Mouse (Mus musculus): ENCODE measurements around the gene Tet3.

Tet3 gene

DNA sequence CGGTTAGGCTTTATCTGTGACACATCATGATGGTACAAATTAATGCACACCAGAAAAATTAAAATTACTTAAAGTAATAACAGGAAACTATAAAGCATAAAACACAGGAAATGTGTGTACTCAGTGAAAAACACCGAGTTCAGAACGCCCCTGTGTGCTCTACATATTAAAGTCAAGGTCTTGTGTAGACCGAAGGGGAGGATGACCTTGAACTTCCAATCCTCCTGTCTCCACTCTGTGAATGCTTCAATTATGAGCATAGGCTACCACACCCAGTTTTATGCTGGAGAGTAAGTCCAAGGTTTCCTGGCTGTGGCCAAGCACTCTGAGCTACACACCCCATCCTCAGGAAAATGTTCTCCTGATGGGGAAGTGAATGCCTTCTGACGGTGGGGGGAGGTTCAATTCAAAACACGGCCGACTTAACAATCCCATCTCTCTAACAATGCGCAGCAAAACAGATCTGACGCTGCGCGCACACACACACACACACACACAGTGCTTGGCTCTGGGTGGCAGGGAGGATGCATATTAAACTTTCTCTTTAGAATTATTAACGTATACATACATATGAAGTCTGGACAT, 43.4 kb downstream of the Tet3 start:
- no peak for DNase-seq (ENCODE audit: low read depth, low spot score)

DNA sequence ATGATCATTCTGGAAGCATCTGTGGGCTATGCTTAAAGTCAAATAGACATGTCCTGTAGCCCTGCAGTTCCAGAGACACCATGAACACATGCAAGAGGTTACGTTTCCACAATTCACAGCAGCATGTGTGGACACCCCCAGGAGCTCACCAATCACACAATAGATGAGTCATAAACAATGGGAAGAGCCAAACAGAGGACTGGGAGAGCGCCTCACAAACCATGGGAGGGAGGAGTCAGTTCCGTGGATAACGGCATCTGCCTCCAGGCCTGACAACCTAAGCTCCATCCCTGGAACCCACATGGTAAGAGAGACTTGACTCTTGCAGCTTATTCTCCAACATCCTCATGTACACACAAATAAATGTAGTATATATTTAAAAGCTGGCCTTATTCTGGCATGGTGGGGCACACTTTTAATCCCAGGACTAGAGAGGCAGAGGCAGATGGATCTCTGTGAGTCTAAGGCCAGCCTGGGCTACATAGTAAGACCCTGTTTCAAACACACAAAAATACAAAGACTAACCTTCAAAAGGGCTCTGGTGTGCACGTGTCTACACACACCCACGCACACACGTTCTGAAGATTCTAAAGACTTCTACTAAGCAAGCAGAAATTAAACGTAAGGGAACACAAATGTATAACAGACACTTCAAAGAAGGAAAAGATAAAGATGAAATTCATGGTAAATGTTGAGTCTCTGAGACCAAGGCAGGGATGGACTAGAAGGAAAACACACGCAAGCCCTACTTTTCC, 44.1 kb downstream of the Tet3 start:
- no peak for DNase-seq (ENCODE audit: low read depth, low spot score)

DNA sequence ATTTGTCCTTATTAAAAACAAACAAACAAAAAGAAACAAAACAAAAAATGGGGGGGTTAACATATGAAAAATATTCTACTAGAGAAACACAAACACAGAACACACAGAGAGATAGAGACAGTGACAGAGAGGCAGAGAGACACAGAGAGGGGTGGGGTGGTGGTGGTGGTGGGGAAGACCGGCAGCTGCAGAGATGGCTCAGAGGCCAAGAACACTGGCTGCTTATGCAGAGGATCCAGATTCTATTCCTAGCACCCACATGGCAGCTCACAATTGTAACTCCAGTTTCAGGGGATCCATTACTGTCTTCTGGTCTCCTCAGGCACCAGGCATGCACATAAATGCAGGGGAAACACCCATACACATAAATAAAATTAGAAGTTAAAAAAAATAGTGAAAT, 45.2 kb downstream of the Tet3 start:
- no peak for DNase-seq (ENCODE audit: low read depth, low spot score)

DNA sequence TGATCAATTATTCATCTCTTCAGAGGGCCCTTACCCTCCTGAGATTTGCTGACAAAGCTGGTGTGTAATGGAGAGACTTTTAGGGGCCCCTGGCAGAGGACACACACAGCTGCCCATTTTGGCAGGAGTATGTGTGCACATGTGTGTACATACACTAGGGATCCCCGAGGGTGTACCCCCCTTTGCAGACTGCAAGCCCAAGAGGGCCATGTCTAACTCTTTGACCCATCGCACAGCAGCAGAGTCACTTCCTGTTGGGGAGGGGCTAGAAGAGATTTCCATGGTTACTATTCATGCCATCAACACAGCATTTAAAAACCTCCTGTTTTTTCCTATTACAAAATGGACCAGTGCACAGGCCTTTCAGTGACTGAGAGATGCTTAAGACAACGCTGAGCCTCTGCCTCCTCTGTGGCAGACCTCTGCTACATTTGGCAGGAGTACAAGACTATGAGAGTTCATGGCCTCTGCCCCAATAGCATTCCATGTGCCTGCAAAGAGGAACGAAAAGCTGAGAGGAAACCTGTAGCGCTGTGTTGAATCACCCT, 46.0 kb downstream of the Tet3 start:
- DNase-seq (ENCODE audit: low read depth, low spot score) = no peak

DNA sequence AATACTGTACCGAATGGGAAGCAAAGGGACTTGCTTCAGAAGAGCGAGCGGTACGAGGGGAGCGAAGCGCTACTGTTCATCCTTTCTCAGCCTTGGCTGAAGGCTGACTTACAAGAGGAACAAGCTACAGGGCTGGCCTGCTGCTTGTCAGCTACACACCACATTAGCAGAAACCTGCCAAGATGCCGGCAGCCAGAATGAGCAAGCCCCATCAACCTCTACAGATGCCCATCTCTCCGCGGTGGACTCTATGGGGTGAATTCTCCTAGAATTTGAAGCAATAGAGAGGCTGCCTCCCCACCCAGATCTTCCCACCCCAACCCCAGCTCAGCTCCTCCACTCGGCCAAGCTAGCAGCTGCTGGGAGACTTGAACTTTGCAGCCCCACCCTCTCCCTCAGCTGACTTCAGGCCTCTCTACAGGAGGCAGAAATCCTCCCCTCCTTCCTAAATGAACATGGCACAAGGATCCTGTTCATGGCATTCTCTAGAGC, 46.5 kb downstream of the Tet3 start:
- DNase-seq (ENCODE audit: low read depth, low spot score) = no peak

DNA sequence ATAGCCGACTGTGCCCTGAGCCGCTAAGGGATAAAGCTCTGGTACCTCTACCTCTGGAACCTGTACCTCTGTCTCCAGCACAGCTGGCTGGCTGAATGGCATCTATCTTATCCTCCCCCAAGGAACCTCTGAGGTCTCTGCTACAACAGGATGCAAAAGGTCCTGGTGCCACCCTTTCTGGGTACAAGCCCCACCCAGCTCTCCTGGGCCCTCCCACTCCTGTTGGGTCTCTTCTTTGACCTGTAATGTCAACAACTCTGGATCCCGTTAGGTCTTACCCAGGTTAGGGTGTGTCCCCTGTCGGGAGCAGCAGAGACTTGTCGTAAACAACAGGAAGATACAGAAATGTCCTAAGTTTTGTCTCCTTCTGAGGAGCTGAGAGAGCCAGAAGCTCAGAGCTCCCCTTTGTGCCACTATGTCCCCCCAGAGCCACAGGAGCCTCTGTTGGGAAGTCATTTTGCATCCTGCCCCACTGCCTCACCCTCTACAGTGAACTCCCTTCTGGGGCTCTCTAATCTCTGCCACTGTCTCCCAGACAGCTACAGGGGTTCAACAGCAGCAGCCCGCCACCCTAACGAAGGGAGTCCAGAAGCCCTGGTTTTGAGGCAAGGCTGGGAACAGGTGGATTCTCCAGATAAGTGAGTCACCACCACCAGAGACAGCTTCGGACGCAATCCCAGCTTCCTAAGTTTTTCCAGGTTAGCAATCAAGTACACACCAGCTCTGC, 47.1 kb downstream of the Tet3 start:
- DNase-seq (ENCODE audit: low read depth, low spot score) = no peak

DNA sequence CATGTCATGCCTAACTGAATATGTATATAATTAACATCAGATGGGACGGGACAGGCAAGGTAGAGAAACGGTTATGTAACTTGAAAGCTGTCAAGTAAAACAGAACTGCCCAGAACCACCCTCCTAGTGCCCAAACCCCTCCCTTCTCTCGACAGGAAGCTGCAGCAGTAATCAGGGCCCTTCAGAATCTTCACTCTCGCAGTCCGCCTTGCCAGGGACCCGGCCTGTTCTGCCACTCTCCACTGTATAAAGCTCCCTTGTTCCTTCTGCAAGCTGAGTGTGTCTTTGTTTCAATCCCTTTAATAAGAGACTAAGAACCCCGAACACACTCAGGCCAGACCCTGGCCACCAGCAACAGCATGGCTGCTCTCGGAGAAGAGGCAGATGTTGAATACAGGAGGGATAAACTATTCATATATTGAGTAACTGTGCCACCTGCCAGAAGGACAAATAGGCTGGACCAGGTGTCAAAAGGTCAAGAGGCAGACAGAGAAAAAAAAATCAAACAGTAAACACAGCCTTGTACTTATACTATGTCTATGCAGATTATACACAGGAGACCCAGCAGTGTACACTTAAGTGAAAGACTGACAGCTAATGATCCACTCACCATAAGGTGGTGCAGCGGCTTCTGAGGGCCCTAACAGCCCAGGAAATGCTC, 48.7 kb downstream of the Tet3 start:
- no peak for DNase-seq (ENCODE audit: low read depth, low spot score)

DNA sequence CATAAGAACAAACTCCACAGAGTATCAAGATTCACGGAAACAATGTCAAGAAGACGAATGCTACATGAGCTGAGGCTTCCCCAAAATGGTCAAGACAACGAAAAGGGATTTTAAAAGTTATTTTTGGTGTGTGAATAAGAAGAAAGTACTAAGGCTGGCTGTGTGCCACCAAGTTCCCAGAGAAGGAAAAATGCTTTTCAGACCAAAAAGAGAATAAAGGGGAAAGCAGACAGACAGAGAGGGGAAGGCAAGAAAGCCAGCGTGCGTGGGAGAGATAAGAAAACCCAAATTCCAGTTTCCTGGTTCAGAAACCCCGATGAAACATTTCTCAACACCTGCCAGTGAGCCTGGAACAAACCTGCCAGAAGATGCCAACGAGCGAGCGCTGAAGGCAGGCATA, 50.4 kb downstream of the Tet3 start:
- no peak for DNase-seq (ENCODE audit: low read depth, low spot score)

DNA sequence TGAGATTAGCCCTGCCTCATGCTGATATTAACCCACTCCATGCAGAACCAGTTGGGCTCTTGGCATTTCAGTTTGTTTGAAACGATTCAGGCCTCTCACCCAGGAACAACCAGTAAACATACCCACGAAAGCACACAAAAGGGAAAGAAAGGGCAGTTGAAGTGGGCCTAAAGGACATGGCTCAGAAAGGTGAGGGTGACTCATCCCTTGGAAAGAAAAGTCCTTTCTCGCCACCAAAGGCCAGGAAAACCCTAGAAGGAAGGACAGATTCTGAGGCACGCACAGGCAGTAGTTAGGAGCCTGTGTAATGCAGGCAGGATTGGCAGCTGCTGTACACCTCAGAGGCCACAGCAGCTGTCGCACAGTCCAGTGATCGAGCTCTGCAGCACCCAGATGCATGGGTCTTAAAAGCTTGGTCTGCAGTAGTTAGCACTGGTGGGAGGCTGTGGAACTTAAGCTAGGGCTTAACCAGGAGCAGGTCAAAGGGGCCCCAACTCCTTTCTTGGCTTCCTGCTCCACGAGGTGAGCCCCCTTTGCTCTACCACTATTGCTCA, 53.3 kb downstream of the Tet3 start:
- no peak for DNase-seq (ENCODE audit: low read depth, low spot score)

DNA sequence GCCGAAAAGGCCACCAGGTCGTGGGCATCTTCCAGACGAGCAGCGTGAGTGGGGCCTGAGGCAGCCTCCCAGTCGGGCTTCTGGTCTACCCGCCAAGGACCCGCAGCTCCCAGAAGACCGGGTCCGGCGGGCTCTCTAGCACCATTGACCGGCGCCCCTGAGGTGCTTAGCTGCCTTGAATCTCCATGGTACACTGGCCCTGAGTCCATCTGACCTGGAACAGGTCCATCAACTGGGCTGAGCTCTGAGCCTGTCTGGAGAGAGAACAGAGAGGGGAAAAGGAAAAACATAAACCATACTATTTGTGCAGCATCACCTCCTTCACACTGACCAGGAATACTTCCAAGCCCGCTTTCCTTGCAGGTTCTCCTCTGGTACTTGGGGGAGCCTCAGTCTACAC, 54.3 kb downstream of the Tet3 start:
- no peak for DNase-seq (ENCODE audit: low read depth, low spot score)

DNA sequence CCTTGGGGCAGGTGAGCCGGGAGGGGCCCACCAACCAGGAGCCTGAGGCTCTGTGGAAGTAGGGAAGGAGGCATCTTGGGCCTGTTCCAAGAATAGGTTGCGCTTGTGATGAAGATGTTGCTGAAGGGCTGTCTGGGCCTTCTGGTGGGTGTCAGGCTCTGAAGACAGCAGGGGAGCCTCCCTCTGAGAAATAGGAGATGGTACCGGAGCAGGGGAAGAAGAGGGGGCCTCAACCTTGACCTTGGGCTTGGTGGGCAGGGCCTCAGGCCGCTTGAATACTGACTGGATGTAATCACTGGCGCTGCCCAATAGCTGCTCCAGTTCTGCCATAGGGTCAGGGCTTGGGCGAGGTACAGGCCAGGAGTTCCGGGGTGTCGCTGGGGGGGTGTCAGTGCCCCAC, 55.4 kb downstream of the Tet3 start:
- DNase-seq (ENCODE audit: low read depth, low spot score) = no peak

DNA sequence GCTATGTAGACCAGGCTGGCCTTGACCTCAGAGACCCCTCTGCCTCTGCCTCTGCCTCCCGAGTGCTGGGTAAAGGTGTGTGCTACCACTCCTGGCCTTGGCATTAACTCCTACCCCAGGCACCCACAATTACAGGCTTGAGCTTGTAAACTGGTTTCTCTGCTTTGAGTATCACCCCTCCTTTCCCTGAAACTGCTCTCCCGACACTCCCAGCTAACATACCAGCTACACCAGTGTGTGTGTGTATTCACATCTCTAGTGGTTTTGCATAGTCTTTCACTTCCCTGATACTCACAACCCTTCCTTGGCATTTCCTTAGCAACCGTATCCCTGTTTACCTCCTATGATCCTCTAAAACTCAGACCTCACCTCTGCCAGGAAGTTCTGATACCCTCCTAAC, 59.1 kb downstream of the Tet3 start:
- no peak for DNase-seq (ENCODE audit: low read depth, low spot score)

DNA sequence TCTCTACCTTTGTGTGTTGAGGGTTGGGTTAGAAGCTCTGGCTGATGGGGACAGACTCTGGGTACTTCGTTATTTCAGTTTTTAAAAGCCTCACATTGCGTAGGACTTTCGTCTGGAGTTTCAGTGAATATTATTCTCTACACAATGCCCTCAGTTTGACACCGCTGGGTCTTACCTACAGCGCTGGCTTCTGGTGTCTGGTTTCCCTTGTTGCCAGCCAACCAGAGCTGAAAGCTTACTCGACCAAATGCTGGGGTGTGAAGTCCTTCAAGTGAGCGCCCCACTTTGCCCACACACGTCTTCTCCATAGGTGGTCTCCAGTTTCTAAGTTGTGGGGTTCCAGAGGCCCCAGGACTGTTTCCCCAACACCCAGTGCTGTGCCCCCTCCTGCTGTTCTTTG, 61.2 kb downstream of the Tet3 start:
- DNase-seq (ENCODE audit: low read depth, low spot score) = no peak

DNA sequence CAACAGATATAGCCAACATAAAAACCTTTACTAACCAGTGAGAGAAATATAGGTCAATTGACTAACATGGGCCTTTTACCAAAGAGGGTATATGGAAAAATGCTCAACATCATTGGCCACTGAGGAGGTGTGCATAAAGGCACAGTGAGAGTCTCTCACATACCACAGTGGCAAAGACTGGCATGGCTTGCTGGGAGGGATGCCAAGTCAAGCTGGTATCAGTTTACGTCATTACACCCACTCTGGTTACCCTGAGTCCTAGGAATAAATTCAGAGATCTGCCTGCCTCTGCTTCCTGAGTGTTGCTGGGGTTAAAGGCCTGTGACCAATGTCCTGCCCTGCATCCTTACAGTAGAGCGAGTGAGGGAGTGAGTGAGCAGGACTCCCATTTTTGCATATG, 62.2 kb downstream of the Tet3 start:
- DNase-seq (ENCODE audit: low read depth, low spot score) = no peak

DNA sequence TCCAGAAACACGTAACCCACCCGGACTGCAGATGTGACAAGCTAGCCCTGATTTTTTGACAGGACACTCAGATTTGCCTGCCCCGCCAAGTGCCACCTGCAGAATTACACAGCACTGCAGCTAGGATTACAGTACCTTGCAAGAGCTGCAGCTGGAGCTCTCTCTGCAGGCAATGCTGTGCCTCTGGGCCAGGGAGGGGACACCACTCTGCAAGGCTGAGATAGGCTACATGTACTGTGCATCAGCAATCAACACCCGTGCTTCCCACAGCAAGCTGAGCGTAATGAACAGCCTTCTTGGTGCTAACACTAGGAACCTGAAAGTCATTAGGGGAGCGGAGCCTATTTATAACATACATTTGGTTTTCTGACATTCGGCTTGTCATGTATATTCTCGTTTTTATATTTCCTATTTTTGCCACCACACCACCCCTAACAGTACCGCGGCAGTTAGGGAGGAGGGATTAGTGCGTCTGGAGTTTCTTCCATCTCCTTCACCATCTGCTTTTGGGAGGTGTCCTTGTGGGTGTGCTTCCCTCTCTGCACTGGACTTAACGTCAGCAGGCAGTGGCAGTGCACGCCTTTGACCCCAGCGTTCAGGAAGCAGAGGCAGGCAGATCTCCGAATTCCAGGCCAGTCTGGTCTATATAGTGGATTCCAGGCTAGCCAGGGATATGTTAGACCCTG, 63.2 kb downstream of the Tet3 start:
- no peak for DNase-seq (ENCODE audit: low read depth, low spot score)

DNA sequence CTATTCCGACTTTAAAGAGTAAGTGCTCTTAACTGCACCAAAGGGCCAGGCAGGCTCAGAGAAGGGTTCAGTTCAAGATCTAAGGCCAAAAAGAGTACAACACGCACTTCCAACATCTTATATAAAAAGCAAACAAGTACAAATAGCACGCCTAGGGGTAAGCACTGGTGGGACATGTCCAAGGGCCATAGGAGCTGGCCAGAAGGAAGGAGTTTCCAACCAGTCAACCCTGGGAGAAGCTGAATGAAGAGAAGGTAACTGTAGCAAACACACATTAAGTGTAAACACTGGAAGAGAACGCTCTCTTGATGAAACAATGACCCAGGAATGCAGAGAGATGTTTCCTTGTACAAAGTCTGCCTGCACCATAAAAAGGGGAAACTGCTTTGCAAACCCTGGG, 64.8 kb downstream of the Tet3 start:
- no peak for DNase-seq (ENCODE audit: low read depth, low spot score)

DNA sequence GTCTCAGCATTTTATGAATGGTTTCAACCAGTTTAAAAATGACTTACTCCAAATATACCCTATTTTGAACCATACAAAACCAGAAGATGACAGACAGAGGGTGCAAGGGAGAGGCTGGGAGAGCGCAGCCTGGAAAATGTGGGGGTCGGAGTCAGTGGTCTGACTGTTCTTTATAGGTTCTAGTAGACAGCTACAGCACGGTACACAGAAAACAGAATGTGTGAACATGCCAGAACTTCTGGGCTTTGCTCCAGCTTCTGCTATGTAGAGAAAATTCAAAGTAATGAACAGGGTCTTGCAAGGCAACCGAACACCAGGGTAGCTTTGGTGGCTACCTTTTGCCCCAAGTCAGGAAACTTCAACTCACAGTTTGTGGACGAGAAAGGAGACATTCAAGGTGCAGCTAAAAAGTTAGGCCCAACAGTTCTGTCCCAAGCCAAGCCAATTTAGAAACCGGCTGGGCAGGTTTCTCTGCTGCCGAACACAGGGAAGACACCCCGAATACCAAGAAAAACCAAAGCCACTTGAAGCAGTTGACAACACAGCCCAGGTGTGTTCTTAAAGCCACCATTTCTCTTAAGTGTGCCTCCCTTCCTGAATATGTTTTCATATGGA, 66.6 kb downstream of the Tet3 start:
- DNase-seq (ENCODE audit: low read depth, low spot score) = no peak

DNA sequence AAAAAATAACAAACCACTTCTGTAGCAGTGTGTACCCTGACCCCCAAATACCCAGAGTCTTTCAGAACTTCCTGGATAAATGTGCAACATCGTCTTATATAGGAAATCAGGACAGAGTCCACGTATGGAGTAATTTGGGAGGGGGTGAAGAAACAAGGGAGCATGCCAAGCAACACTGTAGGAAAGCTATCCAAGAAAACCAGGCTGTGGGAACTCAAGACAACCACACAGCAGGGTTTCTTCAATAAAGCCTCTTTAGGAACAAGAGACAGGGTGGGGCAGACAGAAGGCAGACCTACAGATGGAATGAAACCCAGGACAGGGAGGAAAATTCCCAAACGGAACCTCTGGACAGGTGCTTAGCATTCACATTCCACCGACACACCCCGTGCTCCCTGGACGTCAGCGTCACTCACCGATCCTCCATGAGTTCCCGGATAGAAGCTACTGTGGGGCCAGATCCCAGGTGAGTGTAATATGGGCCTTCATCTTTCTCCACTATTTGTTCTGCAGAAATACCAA, 73.3 kb downstream of the Tet3 start:
- peak; percentile 44 for DNase-seq (ENCODE audit: low read depth, low spot score)

DNA sequence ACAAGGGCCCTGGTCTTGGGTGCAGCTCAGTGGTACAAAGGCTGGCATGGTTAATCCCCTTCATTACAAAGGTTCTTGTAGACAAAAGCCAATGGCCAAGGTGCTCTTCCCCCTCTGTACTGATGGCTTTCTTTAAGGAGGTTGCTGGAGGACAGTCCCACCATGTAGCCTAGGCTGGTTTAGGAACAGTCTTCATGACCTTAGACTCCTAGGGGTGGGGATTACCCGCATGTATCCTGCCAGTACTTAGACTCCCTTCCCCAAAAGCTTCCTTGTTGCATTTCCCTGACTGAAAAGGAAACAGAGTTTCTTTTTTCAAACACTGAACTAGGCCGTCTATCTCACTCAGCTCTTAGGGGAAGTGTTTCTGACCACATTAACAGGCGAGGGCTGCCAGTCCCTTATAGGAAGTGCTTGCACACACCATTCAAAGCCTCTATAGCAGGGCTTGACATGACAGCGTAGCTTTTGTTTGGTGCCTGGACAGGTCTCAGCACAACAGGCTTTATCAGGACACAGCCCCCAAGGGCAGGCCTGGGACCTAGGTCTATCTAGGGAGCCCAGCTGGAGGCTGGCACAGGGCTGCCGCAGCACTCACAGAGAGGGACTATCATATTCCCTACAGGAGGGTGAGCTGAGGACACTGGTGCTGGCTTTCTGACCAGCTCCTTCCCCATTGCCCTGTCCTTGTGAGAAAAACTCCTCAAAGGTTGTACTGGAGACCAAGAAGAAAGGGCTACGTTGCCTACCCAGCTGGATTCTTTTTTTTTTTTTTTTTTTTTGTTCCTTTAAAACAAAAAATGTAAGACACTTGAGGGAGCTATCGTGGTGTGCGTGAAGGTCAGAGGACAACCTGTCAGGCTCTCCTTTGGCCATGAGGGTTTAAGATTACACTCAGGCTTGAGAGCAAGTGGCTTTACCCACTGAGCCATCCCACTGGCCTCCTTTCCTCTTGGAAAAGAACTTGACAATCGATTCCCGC, 77.1 kb downstream of the Tet3 start:
- DNase-seq (ENCODE audit: low read depth, low spot score) = no peak
